Mouse (Mus musculus) effector memory CD4-positive, alpha-beta T cell, adult 7 months (primary cell): ENCODE results near the gene Pold2. TPM values are rescaled to one million over a fixed set of nuclear protein-coding genes. Genes with fewer than 3 reads are reported as not detected.

Experiments
- polyA plus RNA-seq: library from polyadenylated mRNA; unstranded; fragments of 100-300 nt; shearing (Covaris generic); gene quantifications from one replicate; pipeline ENCODE4 v1.2.1, GENCODE M21; 2017

Gene Pold2
- polyA plus RNA-seq, result 51.8 TPM

GRCm38 (mm10) chr11:5877921-5878526 is at the start of gene Pold2:
Pold2 (minus strand) TSS chr11:5878292.

GRCm38 (mm10) chr11:5898531-5898930 is 20.4 kb upstream of the Pold2 start, which contains the start of gene Myl7:
Myl7 (minus strand) TSS chr11:5898782.

GRCm38 (mm10) chr11:5861678-5862393 is 16.3 kb downstream of the Pold2 start, which contains the start of gene Aebp1:
Aebp1 (plus strand) TSS chr11:5861947.

GRCm38 (mm10) chr11:5837251-5838246 is 40.5 kb downstream of the Pold2 start, which contains the start of gene Polm:
Polm (minus strand) TSS chr11:5838016.

Other genes with a start within 250 kb of the Pold2 start
- 119 TPM for gene Mrps24, start 162.6 kb downstream of the Pold2 start, polyA plus RNA-seq
- gene Urgcp, start 115.9 kb downstream of the Pold2 start, polyA plus RNA-seq, result 24.0 TPM
- 181 TPM for gene Dbnl, start 89.8 kb downstream of the Pold2 start, polyA plus RNA-seq
- 1.9 TPM for gene Pgam2, start 74.6 kb downstream of the Pold2 start, polyA plus RNA-seq
- gene Polm, start 40.3 kb downstream of the Pold2 start, polyA plus RNA-seq, result 11.8 TPM
- 0.54 TPM for gene Aebp1, start 16.3 kb downstream of the Pold2 start, polyA plus RNA-seq
- not detected for gene Myl7, start 20.5 kb upstream of the Pold2 start, polyA plus RNA-seq
- gene Gck, start 71.8 kb upstream of the Pold2 start, polyA plus RNA-seq, result 0.63 TPM
- 26.4 TPM for gene Ykt6, start 77.4 kb upstream of the Pold2 start, polyA plus RNA-seq
- 14.8 TPM for gene Camk2b, start 188.1 kb upstream of the Pold2 start, polyA plus RNA-seq